Mouse (Mus musculus): ENCODE data around the gene Zfyve1.

- no peak for TF ChIP-seq CTCF (IDR thresholded peaks at IDR 0.05; ENCODE audit: borderline replicate concordance, insufficient read depth, low read length)
- TF ChIP-seq POLR2A (IDR thresholded peaks at IDR 0.05; ENCODE audit: low read depth, low read length) = no peak
These were observed 53.0 kb downstream of the Zfyve1 start for GRCm38 (mm10) chr12:83543997-83544396.

Measured in embryonic fibroblast, embryonic 13.5 days (primary cell).